Mouse (Mus musculus) left cerebral cortex, adult 11 months (tissue): ENCODE results near the gene Zfp950.
A peak's percentile ranks its signal among the peaks of the same experiment; 100 is the strongest.
"Not testable (repeated sequence)": the region's sequence is repeated elsewhere in the genome, so short reads cannot be mapped to it uniquely, and the experiment has no call there.

Experiments
- DNase-seq: peaks from one replicate; pipeline ENCODE4 v3.0.0; 2022; ENCODE audit warnings: low spot score

The Zfp950 gene

DNA sequence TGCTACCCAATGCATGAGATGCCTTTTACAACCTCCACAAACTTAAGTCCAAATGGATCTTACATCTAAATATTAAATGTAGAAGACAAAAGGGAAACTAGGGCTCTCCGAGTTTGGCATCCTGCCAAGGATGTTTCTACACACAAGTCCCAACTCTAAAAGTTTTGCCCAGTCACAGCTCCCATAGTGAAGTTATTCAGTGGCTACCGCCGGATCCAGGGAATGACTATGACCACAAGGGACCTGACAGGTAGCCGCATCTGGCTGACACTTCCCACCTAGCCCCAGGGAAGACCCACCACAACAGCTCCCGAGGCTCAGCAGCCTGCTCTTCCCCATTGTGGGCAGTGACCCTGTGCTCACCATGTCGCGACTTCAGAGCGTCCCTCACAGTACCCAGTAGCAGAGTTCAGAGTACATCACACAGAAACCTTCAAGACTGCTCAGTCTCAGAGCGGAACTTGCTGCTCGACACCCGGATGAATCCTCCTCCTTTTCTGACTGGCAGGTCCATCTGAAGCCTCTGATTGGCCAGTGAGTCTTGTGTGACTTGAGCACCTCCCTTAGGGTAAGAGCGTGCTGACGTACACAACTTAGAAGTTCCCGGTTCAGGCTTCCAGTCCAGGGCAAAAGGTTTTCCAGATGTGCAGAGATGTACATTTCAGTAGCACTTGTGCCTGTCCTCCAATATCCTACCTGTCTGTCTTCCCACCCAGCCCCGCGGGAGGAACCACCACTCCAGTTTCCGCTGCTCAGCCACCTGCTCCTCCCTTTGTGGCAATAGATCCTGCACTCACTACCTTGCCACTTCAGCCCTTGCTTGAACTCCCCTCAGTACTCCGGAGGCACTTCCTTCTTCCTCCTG lies at the start of gene Zfp950:
Gene Zfp950, minus strand, starts transcription at position 499 of the 865 bp plus-strand sequence.
- DNase-seq, result peak; percentile 90

DNA sequence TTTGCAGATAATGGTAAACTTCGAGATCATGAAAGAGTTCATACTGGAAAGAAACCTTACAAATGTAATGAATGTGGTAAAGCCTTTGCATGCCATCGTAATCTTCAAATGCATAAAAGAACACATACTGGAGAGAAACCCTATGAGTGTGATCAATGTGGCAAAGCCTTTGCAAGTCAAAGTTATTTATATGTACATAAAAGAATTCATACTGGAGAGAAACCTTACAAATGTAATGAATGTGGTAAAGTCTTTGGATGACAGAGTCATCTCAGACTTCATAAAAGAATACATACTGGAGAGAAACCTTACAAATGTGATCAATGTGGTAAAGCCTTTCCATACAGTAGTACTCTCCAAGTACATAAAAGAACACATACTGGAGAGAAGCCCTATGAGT lies 43.0 kb upstream of the Zfp950 start, which contains the start of gene Gm6020:
Gene Gm6020, plus strand, starts transcription at position 301 of the 400 bp plus-strand sequence.
- not testable (repeated sequence) for DNase-seq

DNA sequence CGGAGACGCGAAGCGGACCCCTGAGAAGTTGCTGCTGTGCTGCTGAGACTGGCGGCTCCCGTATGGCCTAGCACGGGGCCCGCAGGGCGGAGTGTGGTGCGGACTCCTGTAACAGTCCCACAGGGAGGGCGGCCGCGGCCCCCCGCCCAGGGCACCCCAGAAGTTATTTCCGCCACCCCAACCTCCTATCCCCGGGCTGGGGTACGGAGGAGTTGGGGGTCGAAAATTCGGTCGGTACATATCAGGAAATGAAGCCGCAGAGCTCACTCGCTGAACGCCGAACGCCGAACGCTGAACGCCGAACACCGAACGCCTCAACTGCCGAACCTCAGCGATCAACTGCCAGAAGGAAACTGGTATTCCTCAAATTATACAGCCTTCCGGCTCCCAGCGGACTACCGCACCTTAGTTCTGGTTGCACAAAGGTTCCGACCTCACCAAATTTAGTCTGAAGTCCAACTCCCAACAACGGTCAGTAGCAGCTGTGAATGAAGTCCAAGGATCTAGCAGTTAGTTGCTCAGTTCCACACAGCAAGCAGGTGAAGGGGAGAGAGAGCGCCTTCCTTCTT lies 35.2 kb upstream of the Zfp950 start, which contains the start of gene Gm7102:
Gene Gm7102, minus strand, starts transcription at position 554 of the 569 bp plus-strand sequence.
- DNase-seq, result no peak

DNA sequence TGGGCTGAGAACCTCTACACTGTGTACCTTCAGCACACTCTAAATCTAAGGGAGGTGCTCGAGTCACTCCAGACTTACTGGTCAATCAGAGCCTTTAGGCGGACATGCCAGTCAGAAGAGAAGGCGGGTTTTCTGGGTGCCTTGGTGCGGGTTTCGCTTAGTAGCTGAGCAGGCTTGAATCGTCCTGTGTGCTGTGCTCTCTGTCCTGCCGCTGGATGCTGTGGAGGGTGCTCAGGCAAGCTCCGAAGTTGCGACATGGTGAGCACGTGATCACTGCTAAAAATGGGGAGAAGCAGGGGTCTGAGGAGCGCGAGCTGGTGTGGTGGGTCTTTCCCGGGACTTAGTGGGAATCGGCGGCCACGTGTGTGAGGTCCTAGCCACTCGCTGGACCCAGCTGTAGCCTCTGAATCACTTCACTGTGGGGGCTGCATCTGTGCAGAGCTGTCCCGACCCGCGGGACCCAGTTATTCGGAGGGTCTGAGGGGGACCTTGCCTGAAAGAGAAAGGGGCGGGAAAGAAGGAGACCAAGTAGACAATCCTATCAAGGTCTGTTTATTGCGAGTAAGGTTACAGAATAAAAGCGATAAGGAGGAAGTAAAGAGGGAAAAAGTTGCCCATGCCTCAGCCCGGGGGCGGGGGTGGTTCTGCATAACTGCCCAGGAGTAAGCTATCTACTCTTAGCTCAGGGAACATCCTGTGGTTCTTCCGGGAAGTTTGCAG lies 11.2 kb upstream of the Zfp950 start:
- DNase-seq, result no peak

DNA sequence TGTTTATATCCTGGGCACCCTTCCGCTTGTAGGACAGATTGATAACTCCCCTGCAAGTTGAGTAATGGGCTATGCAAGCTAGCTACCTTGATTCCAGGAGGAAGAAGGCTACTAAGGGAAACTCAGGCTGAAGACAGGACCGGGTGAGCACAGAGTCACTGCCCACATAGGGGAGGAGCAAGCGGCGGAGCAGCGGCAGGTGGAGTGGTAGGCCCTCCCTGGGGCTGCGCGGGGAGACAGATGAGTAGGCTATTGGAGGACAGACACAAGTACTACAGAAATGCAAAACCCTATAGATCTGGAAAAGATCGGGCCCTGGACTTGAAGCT lies 10.7 kb upstream of the Zfp950 start:
- no peak for DNase-seq

DNA sequence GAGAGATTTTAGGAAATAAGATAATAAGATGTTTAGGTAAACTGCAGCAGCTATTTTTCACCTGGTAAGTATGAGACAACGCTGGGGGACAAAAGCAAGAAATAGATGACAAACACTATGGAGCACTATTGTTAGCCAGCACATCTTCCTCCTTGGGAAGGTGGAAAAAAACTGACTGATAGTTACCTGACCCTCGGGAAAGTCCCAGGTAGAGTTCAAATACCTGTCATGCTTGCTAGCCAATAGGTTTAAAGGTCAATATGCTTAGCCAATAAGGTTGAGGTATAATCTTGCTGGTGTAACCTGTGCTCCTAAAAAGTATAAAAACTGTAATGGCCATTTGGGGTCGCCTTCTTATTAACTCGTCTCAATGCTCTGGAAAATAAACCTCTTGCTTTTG lies 659 bp upstream of the Zfp950 start:
- no peak for DNase-seq

DNA sequence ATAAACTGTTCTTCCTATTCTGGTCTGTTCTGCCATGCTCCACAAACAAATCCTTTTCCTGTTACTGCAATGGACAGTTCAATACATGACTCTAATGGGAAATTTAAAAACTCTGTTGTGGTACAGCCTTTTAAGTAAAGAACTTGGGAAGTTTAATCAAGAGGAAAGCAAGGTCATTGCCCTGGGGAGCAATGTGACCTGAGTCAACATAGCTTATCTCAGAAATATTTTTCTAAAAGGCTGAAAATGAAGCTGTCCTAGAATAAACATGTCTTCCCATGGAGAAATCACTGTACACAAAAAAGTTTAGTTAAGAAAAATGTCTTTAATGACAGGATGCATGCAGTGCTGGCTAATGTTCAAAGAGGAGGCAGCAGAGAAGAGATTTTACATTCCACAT lies 2.0 kb downstream of the Zfp950 start:
- no peak for DNase-seq

DNA sequence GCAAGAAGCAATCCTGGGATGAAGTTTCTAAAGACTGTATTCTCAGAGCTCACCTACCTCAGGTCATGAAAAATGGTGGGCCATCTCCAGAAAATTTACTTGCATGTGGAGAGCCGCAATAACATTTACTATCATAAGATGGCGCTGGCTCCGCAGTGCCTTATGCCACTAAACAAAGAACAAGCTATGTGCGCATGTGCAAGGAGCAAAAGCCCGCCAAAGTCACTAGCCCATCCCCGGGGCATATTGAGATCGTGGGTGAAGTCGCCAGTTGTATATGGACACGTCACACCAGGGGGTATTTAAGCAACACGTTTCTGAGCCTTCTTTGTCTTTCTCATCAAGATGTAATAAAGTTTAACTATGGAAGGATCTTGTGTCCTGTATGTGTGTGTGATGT lies 9.5 kb downstream of the Zfp950 start:
- DNase-seq, result no peak

DNA sequence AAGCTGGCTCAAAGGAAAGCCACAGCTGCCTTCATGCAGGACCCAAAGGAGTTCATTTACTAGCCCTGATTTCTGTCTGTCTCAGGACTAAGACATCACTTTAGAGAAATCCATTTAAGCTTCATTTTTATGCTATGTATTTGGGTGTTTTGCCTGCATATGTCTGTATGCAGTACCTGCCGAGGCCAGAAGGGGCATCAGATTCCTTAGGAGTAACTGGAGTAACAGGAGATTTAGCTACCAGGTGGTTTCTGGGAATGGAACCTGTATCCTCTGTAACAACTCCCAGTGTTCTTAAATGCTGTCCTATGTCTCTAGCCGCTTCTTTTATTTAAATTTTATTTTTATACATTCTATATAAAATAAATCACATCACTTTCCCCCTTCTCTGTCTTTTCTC lies 30.5 kb downstream of the Zfp950 start:
- no peak for DNase-seq

DNA sequence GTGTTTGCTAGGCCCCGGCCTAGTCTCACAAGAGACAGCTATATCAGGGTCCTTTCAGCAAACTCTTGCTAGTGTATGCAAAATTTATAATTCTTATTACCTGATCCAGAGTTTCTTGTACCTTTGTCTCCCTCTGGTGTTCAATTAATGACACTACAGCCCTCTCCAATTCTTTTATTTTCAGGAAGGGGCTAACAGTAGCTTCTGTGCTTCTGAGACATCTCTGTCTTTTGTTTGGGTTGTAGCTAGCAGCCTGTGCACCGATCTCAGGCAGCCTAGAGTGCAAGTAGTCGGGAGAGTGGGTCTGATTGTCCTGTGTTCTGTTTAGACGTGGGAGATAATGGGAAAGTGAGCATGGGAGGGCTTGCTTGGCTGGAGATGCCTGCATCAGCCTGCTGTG lies 42.9 kb downstream of the Zfp950 start:
- peak; percentile 21 for DNase-seq

DNA sequence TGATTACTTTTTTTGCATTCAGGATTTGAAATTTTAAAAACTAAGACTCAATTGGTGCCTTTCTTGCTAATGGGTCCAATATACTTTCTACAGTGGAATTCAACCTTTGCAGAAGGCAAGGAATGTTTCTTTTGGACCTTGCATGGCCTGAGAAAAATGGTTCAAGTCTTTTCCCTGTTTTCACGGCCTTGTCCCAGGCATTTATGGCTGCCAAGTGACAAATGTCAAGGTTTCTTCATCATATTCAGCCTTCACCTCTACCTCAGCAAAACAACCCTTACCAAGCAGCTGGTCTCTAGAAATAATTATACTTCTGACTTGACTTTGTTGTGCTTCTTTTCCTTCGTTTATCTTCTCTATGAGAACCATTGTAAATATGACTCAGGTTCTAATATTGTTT lies 43.9 kb downstream of the Zfp950 start:
- no peak for DNase-seq

DNA sequence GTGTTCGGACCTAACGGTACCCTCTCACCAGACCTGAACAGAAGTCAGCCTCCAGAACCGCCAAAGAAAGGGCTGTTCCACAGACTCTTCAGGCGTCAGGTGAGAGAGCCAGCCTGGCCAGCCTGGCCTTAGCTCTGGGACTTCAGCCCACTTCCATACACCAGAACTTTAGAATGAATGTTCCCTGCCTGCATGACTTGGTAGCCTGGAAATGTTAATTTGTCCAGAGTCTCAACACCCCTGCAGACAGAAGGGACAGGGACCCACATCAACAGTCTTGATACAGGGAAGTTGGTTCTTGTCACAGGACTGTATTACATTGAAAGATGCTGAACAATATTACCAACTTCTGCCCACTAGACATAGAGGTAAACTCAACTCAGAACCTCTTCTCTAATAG lies 50.1 kb downstream of the Zfp950 start:
- no peak for DNase-seq

DNA sequence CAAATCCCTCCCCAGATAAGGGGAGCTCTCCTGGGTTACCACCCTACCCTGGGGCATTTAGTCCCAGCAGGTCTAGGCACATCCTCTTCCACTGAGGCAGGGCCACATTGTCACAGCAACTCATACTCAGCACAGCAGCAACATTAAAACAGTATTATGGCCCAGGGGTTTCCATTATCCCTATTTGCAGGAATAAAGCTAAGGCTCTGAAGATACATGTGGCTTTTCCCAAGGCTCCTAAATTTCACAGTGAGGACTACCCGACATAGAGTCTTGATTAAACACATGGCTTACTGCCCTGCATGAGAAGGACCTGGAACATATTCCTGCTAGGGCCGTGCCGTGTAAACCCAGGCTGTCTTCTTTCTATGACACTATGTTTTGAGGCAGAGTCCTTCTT lies 51.6 kb downstream of the Zfp950 start:
- DNase-seq, result no peak

DNA sequence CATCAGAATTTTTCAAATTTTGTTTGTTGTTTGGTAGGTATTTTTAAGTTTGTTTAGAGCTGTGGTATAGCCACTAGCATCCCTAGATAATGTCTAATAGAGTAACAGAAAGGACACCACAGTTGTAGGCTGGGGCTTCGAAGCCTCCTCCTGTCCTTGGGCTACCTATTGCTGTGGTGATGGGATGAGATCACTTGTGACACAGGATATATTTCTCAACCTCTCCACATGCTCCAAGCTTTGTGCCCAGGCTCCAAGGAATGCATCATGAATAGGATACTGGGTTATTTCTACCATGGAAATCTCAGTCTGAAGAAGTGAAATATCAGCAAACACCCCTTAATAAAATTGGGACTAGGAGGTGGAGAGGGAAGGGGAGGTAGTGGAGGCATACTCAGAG lies 52.9 kb downstream of the Zfp950 start:
- DNase-seq, result no peak

DNA sequence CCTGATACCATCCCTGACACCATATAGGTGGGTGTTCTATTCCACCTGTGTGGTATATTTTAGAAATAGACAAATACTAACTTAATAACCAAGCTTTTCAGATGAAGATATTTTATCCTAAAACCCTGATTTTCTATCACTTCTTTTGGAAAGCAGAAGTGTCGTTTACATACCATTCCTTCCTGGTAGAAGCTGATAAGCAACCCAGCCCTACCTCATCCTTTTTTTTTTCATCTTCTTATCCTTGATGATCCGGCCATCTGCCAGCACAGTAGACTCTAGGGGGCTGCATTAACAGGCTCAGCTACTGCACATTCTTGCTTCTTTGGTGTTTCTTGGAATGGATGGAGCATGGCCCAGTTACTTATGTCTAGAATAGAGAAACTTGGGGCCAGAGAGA lies 55.4 kb downstream of the Zfp950 start:
- DNase-seq, result no peak

DNA sequence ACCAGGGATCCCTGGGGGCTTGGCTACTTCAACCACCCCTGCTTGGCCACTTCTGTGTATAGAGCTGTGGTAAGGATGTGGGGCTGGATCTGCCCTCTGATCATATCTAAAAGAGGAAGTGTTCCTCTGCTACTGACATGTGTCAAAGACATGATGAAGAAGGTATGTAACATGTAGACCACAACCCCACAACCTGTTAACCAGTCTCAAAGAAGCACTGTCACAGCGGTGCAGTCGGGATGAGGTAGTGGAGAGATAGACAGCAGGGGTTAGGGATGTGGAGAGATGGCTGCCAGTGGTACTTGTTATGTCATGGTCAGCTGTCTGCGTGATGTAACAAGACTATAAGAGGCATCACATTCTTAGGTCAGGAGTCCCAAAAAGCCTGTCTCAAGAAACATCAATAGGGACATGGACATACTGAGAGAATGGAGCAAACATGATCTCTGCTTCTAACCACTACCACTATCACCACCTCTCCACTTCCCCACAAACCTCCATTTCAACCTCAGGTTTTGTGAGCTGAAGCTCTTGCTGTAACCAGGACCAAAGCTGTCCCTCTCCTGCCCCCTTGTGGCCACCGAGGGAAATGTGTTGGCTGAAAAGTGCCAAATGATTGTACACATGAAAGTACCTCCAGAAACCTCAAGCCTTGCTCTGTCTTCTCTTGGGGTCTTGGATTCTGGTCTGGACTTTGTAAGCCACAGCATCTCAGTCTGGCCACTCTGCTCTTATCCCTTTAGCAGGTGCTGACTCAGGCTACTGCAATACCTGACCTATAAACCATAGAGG lies 56.3 kb downstream of the Zfp950 start:
- DNase-seq, result peak; percentile 83

DNA sequence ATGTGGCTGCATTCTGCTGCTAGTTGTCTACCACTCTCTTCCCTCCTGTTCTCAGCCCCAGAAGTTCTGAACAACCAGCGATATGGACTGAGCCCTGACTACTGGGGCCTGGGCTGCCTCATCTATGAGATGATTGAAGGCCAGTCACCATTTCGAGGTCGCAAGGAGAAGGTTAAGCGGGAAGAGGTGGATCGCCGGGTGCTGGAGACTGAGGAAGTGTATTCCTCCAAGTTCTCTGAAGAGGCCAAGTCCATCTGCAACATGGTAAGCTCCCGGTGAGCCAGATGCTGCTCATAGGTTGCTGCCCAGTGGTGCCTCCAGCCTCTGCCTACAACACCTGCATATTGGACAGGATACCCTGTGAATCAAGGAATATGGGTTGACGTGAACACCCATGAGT lies 57.6 kb downstream of the Zfp950 start:
- no peak for DNase-seq

DNA sequence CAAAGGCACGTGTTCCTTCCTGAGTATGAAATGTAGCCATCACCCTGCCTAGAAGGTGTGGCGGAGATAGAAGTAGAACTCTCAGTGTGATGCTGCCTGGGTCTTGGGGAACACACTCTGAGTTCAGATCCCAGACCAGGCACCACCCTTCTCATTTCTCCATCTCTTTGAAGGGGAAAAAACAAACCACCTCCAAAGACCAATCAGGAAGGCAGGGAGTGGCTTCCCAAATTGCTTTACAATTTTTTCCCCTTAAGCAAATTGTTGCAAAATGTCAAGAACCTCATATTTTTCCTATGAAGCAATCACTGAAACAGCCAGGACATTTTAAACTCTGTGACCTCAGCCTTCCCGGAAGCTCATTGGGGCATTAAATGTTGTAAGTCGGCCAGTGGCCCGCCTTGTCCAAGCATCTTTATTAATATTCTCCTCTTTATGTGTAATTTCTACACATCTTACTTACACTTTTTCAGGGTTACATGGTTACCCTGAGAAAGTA lies 60.3 kb downstream of the Zfp950 start:
- DNase-seq, result no peak

DNA sequence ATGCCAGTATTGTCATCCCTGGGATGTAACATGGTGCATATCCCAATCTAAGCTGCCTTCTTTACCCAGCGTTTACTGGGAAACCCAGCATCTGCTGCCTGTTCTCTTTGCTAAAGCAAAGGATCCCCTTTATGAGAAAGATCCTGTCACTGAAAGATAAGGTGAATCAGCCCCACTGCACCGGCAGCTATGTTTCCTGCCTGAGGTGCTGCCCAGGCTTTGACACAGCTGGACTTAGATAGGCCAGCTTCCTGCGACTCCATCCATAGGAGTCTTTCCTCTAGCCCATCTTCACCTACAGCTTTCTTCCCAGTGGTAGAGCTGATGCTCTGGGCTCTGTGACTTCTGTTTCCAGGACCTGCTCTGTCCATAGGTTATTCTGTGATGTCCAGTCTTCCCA lies 62.0 kb downstream of the Zfp950 start:
- DNase-seq, result no peak

DNA sequence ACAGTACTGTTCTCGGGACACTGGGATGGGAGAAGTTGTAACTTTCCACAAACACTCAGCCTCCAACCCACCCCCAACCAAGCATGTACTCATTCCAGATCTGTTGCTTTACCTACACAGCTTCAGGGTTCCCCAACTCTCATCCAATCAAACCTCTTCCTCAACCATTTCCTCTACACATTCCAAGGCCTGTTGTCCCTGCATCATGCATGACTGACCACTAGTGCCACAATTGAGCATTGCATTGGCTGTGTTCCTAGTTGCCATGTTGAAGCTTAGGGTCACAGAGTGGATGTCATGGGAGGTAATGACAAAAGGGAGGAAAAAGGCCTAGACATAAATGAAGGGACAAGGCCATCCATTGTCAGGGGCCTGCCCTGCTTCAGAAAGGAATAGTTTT lies 75.6 kb downstream of the Zfp950 start:
- DNase-seq, result no peak

DNA sequence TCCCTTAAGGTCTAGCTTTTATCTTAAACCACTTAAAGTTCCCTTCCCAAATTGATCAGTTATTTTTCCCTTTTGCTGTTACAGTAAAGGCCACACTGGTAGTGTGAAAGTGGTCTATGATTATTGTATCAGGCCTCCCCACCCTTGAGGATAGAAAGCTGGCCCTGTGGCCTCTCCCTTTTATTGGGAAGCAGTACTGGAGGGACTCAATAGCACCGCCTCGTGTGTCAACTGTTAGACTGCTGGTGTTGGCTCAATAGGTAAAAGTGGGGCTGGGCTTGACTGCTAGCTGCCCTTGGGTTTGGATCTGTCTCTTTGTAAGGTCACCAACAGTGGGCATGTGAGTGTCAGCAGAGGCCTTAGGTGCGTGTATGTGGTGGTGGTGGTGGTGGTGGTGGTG lies 76.3 kb downstream of the Zfp950 start:
- DNase-seq, result no peak

DNA sequence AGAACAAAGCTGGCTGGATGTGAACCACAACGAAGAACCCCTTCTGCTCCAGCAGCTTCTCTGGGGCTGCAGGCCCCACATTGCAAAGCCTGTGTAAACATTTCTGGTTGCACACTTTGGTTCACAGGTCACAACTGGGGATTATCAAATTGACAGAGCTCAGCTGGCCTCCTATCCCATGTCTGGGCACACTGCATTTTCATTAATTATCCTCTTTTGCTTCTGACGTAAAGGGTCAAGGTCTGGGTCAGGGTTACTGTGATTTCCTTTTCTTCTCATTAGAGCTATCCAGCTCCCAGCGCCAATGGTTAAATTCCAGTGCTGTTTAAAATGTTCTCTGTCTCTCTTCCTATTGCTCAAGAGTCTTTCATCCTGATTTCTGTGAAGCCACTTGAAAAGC lies 83.1 kb downstream of the Zfp950 start:
- no peak for DNase-seq
